Mouse (Mus musculus) myocyte (in vitro differentiated cells): ENCODE measurements around the gene Pate2. TPM values are rescaled to one million over a fixed set of nuclear protein-coding genes. Genes with fewer than 3 reads are reported as not detected.

Source experiments
- H3K27me3 ChIP-seq: one replicate; pipeline ENCODE4 v1.6.1; 2011; ENCODE audit not compliant: control insufficient read depth, insufficient read depth, insufficient read length
- H3K36me3 ChIP-seq: one replicate; pipeline ENCODE4 v1.6.1; 2011; ENCODE audit not compliant: control insufficient read depth, insufficient read depth
- H3K4me2 ChIP-seq: one replicate; pipeline ENCODE4 v1.6.1; 2011; ENCODE audit warnings: low read depth, control low read depth
- H3K4me3 ChIP-seq: one replicate; pipeline ENCODE4 v1.5.1; 2011; ENCODE audit warnings: mild to moderate bottlenecking, control low read depth, moderate library complexity
- H3K79me2 ChIP-seq: one replicate; pipeline ENCODE4 v1.6.1; 2011; ENCODE audit not compliant: control insufficient read depth, insufficient read depth
- H3ac ChIP-seq: one replicate; pipeline ENCODE4 v1.6.1; 2011; ENCODE audit not compliant: control insufficient read depth, insufficient read length
- CEBPB ChIP-seq: IDR thresholded peaks from 2 replicates; pipeline ENCODE4 v1.6.1; 2011; ENCODE audit warnings: mild to moderate bottlenecking, moderate library complexity; ENCODE audit not compliant: poor library complexity, insufficient read depth, severe bottlenecking
- E2F4 ChIP-seq: IDR thresholded peaks from one replicate; pipeline ENCODE4 v1.6.1; 2011; ENCODE audit warnings: mild to moderate bottlenecking, control low read depth, moderate library complexity; ENCODE audit not compliant: insufficient read depth
- MAX ChIP-seq: IDR thresholded peaks from one replicate; pipeline ENCODE4 v1.6.1; 2011; ENCODE audit warnings: low read depth, mild to moderate bottlenecking, control low read depth
- MYOD1 ChIP-seq, 3 experiments: IDR thresholded peaks; one replicate each; pipeline ENCODE4 v1.6.1; 2011; ENCODE audit warnings: control low read depth in 2 of 3, low read depth in 2 of 3, mild to moderate bottlenecking in 2 of 3, moderate library complexity in 1 of 3; ENCODE audit not compliant: insufficient read length in 2 of 3, control insufficient read depth in 1 of 3
- MYOG ChIP-seq, 3 experiments: IDR thresholded peaks; one replicate each; pipeline ENCODE4 v1.6.1; 2011; ENCODE audit warnings: control low read depth in 2 of 3, low read depth in 2 of 3, mild to moderate bottlenecking in 2 of 3; ENCODE audit not compliant: insufficient read length in 2 of 3, control insufficient read depth in 1 of 3, insufficient read depth in 1 of 3
- POLR2A ChIP-seq: IDR thresholded peaks from one replicate; pipeline ENCODE4 v1.6.1; 2011; ENCODE audit warnings: low read depth, mild to moderate bottlenecking, control low read depth, moderate library complexity; ENCODE audit not compliant: insufficient read length
- POLR2AphosphoS2 ChIP-seq: IDR thresholded peaks from one replicate; pipeline ENCODE4 v1.6.1; 2011; ENCODE audit warnings: low read depth, control low read depth; ENCODE audit not compliant: insufficient read length
- REST ChIP-seq: IDR thresholded peaks from one replicate; pipeline ENCODE4 v1.6.1; 2011; ENCODE audit warnings: mild to moderate bottlenecking, control low read depth, moderate library complexity; ENCODE audit not compliant: insufficient read depth, insufficient read length
- SRF ChIP-seq: IDR thresholded peaks from one replicate; pipeline ENCODE4 v1.6.1; 2011; ENCODE audit warnings: low read depth; ENCODE audit not compliant: control insufficient read depth, insufficient read length
- TCF12 ChIP-seq: IDR thresholded peaks from one replicate; pipeline ENCODE4 v1.6.1; 2011; ENCODE audit warnings: mild to moderate bottlenecking, control low read depth; ENCODE audit not compliant: poor library complexity, insufficient read depth, severe bottlenecking
- TCF3 ChIP-seq: IDR thresholded peaks from one replicate; pipeline ENCODE4 v1.6.1; 2011; ENCODE audit warnings: low read depth, control low read depth; ENCODE audit not compliant: insufficient read length
- USF1 ChIP-seq: IDR thresholded peaks from one replicate; pipeline ENCODE4 v1.6.1; 2011; ENCODE audit warnings: low read depth, mild to moderate bottlenecking, control low read depth, moderate library complexity
- polyA plus RNA-seq: library from polyadenylated mRNA; unstranded; fragments of >200 nt; fragmentation: generic; extraction: Trizol; gene quantifications from one replicate; pipeline ENCODE4 v1.2.1, GENCODE M21; 2012; ENCODE audit warnings: missing spikeins

Gene Pate2
- polyA plus RNA-seq, 1 experiment = 0.24 TPM

DNA sequence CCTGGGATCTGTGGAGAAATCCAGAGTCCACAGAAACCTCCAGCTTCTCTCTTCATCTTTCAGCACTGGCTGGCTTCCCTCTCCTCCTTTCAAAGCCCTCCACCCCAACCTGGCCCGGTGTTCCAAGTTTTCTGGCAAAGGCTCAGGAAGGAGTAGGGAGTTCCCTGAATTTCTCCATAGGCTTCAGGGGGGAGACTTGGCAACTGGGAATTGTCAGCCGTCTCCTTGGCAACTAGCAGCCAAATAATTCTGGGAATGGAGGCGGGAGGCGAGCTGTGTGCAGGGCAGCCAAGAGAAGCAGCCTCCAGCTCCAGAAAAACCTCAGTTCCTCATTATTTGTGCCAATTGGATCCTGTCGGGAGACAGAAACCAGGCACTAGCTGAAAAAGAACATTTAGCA, 46.5 kb upstream of the Pate2 start:
- Histone ChIP-seq H3K36me3 (no peaks in the 10 kb centered on the region), H3K27me3 (no peaks in the 10 kb centered on the region), H3ac (no peak overlapping the region), H3K4me2 (no peak overlapping the region), H3K79me2 (no peaks in the 10 kb centered on the region), H3K4me3 (no peak overlapping the region)
- TF ChIP-seq POLR2AphosphoS2 (no peak), MAX (no peak), SRF (no peak), MYOG (IDR thresholded peaks at IDR 0.05; ENCODE audit: control insufficient read depth in 1 of 3, insufficient read depth in 1 of 3, insufficient read length in 2 of 3, low read depth in 2 of 3) (no peak), REST (no peak), E2F4 (no peak), USF1 (no peak), TCF12 (no peak), TCF3 (no peak), CEBPB (no peak), POLR2A (no peak), MYOD1 (IDR thresholded peaks at IDR 0.05; ENCODE audit: control insufficient read depth in 1 of 3, insufficient read length in 2 of 3, low read depth in 2 of 3) (no peak)

DNA sequence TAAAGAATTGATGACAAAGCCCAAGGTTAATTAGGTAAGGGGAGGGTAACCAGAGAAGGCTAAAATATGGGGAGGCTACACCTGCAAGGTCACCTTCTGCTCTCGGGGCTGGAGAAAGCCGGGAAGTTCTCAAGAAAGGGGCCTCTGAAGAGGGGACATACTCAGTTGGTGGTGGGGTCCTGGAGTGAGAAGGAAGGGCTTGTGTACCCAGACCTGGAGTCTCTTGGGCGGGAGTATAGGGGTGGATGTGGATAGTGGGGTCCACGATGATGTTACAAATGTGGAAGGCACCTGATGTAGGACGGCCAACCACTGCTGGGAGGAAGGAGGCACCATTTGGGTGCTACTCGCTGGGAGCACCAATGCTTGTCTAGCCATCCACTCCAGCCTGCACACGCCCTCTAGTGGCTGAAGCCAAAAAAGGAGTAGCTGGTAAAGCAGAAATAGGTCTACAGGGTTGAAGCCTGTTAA, 46.1 kb upstream of the Pate2 start:
- TF ChIP-seq MYOD1 (IDR thresholded peaks at IDR 0.05; ENCODE audit: control insufficient read depth in 1 of 3, insufficient read length in 2 of 3, low read depth in 2 of 3) (no peak), CEBPB (no peak), MAX (no peak), E2F4 (no peak)
- no peak overlapping the region for H3K4me2 ChIP-seq
- H3K36me3 ChIP-seq = no peaks in the 10 kb centered on the region
- no peak overlapping the region for H3K4me3 ChIP-seq
- no peak overlapping the region for H3ac ChIP-seq
- H3K79me2 ChIP-seq = no peaks in the 10 kb centered on the region
- no peaks in the 10 kb centered on the region for H3K27me3 ChIP-seq

DNA sequence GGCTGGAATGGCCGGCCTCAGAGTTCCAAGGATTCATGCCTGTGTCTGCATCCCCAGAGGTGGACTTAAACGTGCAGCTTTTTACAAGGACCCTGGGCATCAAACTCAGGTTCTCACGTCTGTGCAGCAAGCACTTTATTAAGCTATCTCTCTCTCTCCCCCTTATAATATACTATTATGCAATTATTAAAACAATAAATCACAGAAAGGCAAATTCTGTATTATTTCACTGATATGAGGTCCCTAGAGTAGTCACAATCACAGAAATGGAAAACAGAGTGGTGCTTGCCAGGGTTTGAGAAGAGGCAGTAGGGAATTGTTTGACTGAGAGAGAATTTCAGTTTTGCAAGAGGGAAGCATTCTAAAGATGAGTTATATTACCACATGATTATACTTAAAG, 40.9 kb upstream of the Pate2 start:
- H3K36me3 ChIP-seq = no peaks in the 10 kb centered on the region

DNA sequence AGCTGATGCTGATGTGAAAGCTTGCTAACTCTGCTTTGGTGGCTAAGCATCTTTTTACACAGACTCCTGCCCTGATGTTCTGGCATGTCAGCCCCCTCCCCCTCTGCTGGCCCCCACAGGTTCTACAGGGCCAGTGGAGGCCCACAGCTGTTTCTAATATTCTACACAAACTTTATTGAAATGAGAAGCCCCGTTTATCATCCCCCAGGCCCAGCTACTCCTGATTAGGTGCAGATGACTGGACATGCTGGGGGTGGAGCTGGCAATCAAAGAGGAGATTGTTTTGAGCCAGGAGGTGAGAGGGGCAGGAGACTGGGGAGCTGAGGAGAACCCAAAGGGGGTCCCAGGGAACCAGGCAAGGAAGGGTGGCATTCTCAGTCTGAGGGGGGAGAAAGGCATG, 40.3 kb upstream of the Pate2 start:
- Histone ChIP-seq H3K4me2 (no peak overlapping the region), H3K79me2 (no peaks in the 10 kb centered on the region)

More for the DNA sequence above, 40.9 kb upstream of the Pate2 start:
- H3K4me2 ChIP-seq = no peak overlapping the region
- H3K27me3 ChIP-seq = no peaks in the 10 kb centered on the region
- TF ChIP-seq USF1 (no peak), POLR2A (no peak), MAX (no peak), SRF (no peak), POLR2AphosphoS2 (no peak), TCF3 (no peak), E2F4 (no peak), TCF12 (no peak), REST (no peak), MYOD1 (IDR thresholded peaks at IDR 0.05; ENCODE audit: control insufficient read depth in 1 of 3, insufficient read length in 2 of 3, low read depth in 2 of 3) (no peak), MYOG (IDR thresholded peaks at IDR 0.05; ENCODE audit: control insufficient read depth in 1 of 3, insufficient read depth in 1 of 3, insufficient read length in 2 of 3, low read depth in 2 of 3) (no peak), CEBPB (no peak)
- H3ac ChIP-seq = no peak overlapping the region
- no peak overlapping the region for H3K4me3 ChIP-seq
- no peaks in the 10 kb centered on the region for H3K79me2 ChIP-seq

DNA sequence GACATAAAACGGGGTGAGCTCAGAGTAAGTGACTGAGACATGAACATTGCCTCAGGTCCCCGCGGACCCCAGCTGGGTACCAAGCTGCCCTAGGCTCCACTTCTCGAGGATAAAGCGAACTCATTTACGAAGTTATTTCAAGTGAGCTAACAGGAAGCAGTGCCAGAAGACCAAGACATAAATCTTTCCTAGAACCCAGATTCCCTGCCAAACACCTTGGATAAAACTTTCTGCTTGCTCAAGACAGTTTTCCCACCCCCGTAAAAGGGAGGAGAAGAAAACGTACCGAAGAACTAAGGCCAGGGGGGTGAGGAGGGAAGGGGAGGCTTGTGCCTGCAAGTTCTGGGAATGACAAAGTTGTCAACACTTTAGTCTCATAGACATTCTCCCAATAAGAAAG, 36.8 kb upstream of the Pate2 start:
- Histone ChIP-seq H3K4me2 (no peak overlapping the region), H3K4me3 (no peak overlapping the region), H3K79me2 (no peaks in the 10 kb centered on the region), H3K36me3 (no peaks in the 10 kb centered on the region), H3ac (no peak overlapping the region), H3K27me3 (no peaks in the 10 kb centered on the region)
- TF ChIP-seq TCF12 (no peak), SRF (no peak), CEBPB (no peak), E2F4 (no peak), REST (no peak), MYOD1 (IDR thresholded peaks at IDR 0.05; ENCODE audit: control insufficient read depth in 1 of 3, insufficient read length in 2 of 3, low read depth in 2 of 3) (no peak), TCF3 (no peak), MYOG (IDR thresholded peaks at IDR 0.05; ENCODE audit: control insufficient read depth in 1 of 3, insufficient read depth in 1 of 3, insufficient read length in 2 of 3, low read depth in 2 of 3) (no peak), USF1 (no peak), MAX (no peak), POLR2AphosphoS2 (no peak), POLR2A (no peak)

More for the DNA sequence above, 40.3 kb upstream of the Pate2 start:
- TF ChIP-seq TCF3 (no peak), MAX (no peak), TCF12 (no peak), POLR2A (no peak), SRF (no peak), E2F4 (no peak), REST (no peak), POLR2AphosphoS2 (no peak), MYOG (IDR thresholded peaks at IDR 0.05; ENCODE audit: control insufficient read depth in 1 of 3, insufficient read depth in 1 of 3, insufficient read length in 2 of 3, low read depth in 2 of 3) (no peak), USF1 (no peak), MYOD1 (IDR thresholded peaks at IDR 0.05; ENCODE audit: control insufficient read depth in 1 of 3, insufficient read length in 2 of 3, low read depth in 2 of 3) (no peak), CEBPB (no peak)
- no peak overlapping the region for H3ac ChIP-seq
- H3K36me3 ChIP-seq = no peaks in the 10 kb centered on the region
- H3K27me3 ChIP-seq = no peaks in the 10 kb centered on the region
- H3K4me3 ChIP-seq = no peak overlapping the region
